In genomic region chr1:38786358-38786757, GRCm38 (mm10) we compare ENCODE assay signal across 14 mouse cellular contexts. TPM values are rescaled to one million over a fixed set of nuclear protein-coding genes. Genes with fewer than 3 reads are reported as not detected.
DNase-seq lines count a peak whose midpoint lies in the region.
"Had no signal": no experiment of that assay in that cellular context is flagged by ENCODE, and none has a peak within 500 bp of the region (broad histone marks: within the 10 kb centered on the region; RNA-seq: fewer than 3 reads in every experiment).

No protein-coding gene starts in this region.

- DNase-seq in cerebellum, postnatal 10 days, result peak; percentile 58 to 60
- no peak for DNase-seq in cerebellum, adult 18-20 months
- peak; percentile 34 to 59 for DNase-seq in layer of hippocampus, postnatal 10 days (ENCODE audit: low spot score in 2 of 2)
- DNase-seq in layer of hippocampus, postnatal 36 days, result no peak
- peak; percentile 53 for DNase-seq in Muller cell, postnatal 12 days (ENCODE audit: inconsistent ontology term)
- peak; percentile 53 for DNase-seq in adrenal gland, postnatal 25 days
- DNase-seq in urinary bladder, postnatal 10 days (ENCODE audit: low spot score), result no peak
- no peak for DNase-seq in heart, adult 8-10 months (ENCODE audit: low spot score)
- DNase-seq: gastrocnemius, postnatal 36 days; kidney, adult 11 months; lung, adult 18-20 months; right cerebral cortex, postnatal 4 days had no signal

RNA-seq across cellular contexts. Expression of gene Lonrf2, which starts 50.2 kb away (rescaled TPM):
- total RNA-seq in layer of hippocampus, postnatal 10 days (2021), result 100 to 1,000 TPM; 122 TPM
- 100 to 1,000 TPM; 106 to 109 TPM for total RNA-seq in layer of hippocampus, postnatal 36 days (2021)
- 5.7 and 7.8 TPM in 2 replicates for total RNA-seq in adrenal gland, postnatal 25 days (2021)
- 1 to 10 TPM; 4.2 to 5.1 (median 4.7) TPM for total RNA-seq in heart, adult 8-10 months (2022)
- total RNA-seq: CH12.LX, MEL had no signal

Comparison
In these comparisons a context has a peak if more than half of its experiments do, and no peak if none do; other contexts are left out.
1. DNase-seq: peak in cerebellum, postnatal 10 days (2 of 2), layer of hippocampus, postnatal 10 days (2 of 2), Muller cell, postnatal 12 days (single experiment) and adrenal gland, postnatal 25 days (single experiment); none in cerebellum, adult 18-20 months (0 of 2), layer of hippocampus, postnatal 36 days (0 of 2), urinary bladder, postnatal 10 days (single experiment) and heart, adult 8-10 months (single experiment).
2. RNA of gene Lonrf2, which starts 50.2 kb away (total RNA-seq): 122 TPM in layer of hippocampus, postnatal 10 days and 106 to 109 TPM in layer of hippocampus, postnatal 36 days; 5.7 to 7.8 TPM in adrenal gland, postnatal 25 days and 4.2 to 5.1 TPM in heart, adult 8-10 months; every median in the first group is over 10 times any median in the second.